Mouse (Mus musculus): ENCODE results near the gene Fign.

- TF ChIP-seq CTCF (conservative IDR thresholded peaks at IDR 0.05; ENCODE audit: low read length) (no peak), NANOG (IDR thresholded peaks at IDR 0.05; ENCODE audit: borderline replicate concordance, low read length) (no peak)
Measured at GRCm38 (mm10) chr2:64097937-64098617, at the start of gene Fign.
